Mouse (Mus musculus) megakaryocyte, embryonic 14.5 days (primary cell): ENCODE results near the gene BC049352.

Experiments
- FLI1 ChIP-seq: IDR thresholded peaks from 2 replicates; pipeline ENCODE4 v1.6.1; 2012; ENCODE audit warnings: low read length, inconsistent platforms, mixed read lengths
- GATA1 ChIP-seq: IDR thresholded peaks from 3 replicates; pipeline ENCODE4 v1.6.1; 2012; ENCODE audit warnings: mixed read lengths, low read length, inconsistent platforms, borderline replicate concordance

GRCm38 (mm10) chr9:45280891-45281290 lies 99.1 kb downstream of the BC049352 start:
- TF ChIP-seq GATA1 (no peak), FLI1 (no peak)
